16 mouse cellular contexts compared by ENCODE assay signal in the genomic region with DNA sequence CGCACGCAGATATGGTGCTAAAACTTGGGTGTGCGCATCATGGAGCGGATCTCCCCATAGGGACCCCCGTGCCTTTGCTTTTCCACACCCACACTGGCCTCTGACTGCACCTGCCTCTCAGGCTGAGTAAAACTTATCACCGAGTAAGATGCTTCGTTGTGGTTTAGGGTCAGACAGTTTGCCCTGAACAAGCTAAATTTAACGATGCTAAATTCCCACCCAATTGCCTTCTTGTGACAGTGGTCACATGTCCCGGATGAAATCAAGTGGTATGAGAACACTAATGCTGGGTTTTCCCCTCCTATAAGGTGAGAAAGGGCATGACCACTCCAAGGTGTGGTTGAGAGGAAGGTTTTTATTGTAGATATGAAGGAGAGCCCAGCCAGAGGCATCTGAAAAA. TPM values are rescaled to one million over a fixed set of nuclear protein-coding genes. Genes with fewer than 3 reads are reported as not detected.
"Had no signal": no experiment of that assay in that cellular context is flagged by ENCODE, and none has a peak within 500 bp of the region (broad histone marks: within the 10 kb centered on the region; RNA-seq: fewer than 3 reads in every experiment).

No protein-coding gene starts in this region.

- DNase-seq: kidney, adult 2 months; kidney, postnatal 14 days; lung, adult 2 months; lung, postnatal 36 days; right cerebral cortex, postnatal 14 days; thymus, postnatal 14 days had no signal

- H3K27ac ChIP-seq: kidney, embryonic 15.5 days; left cerebral cortex, adult 2 months; limb, embryonic 10.5 days; liver, embryonic 15.5 days had no signal

- H3K9me3 ChIP-seq: kidney, embryonic 15.5 days; limb, embryonic 10.5 days; liver, embryonic 15.5 days; megakaryocyte, embryonic 14.5 days had no signal

- ATAC-seq: lung, postnatal 0 days; midbrain, embryonic 16.5 days had no signal

- H3K9ac ChIP-seq: kidney, embryonic 15.5 days; liver, embryonic 15.5 days had no signal

- H3K36me3 ChIP-seq: kidney, embryonic 15.5 days; limb, embryonic 10.5 days; liver, embryonic 15.5 days had no signal

- H3K4me2 ChIP-seq: kidney, embryonic 15.5 days; liver, embryonic 11.5 days; liver, embryonic 15.5 days; midbrain, embryonic 11.5 days had no signal

- H3K27me3 ChIP-seq: kidney, embryonic 15.5 days; liver, embryonic 15.5 days; megakaryocyte, embryonic 14.5 days had no signal

- H3K4me3 ChIP-seq: kidney, embryonic 15.5 days; left cerebral cortex, adult 2 months; limb, embryonic 10.5 days; liver, embryonic 15.5 days; megakaryocyte, embryonic 14.5 days had no signal

RNA-seq across cellular contexts. Expression of gene Klrg1, which starts 11.1 kb away (rescaled TPM):
- total RNA-seq: left cerebral cortex, adult 2 months had no signal
- polyA plus RNA-seq: kidney, embryonic 15.5 days; limb, embryonic 10.5 days; liver, embryonic 11.5 days; liver, embryonic 15.5 days; lung, postnatal 0 days; stomach, embryonic 14.5 days had no signal
